Mouse (Mus musculus): ENCODE data around the gene Stau1.

Stau1 gene

GRCm38 (mm10) chr2:166995796-166996532 lies at the start of gene Stau1:
Gene Stau1 (minus strand): TSS chr2:166996299.
- DNase-seq = peak; percentile 94

- DNase-seq = no peak
Measured at GRCm38 (mm10) chr2:167043400-167044121, 47.5 kb upstream of the Stau1 start.

- DNase-seq = no peak
Measured at GRCm38 (mm10) chr2:167039386-167039785, 43.3 kb upstream of the Stau1 start.

- DNase-seq = peak; percentile 32
Measured at GRCm38 (mm10) chr2:167038716-167039115, 42.6 kb upstream of the Stau1 start.

GRCm38 (mm10) chr2:167038297-167038696 lies 42.2 kb upstream of the Stau1 start:
- peak; percentile 62 for DNase-seq

GRCm38 (mm10) chr2:167037710-167038109 lies 41.6 kb upstream of the Stau1 start:
- no peak for DNase-seq

- DNase-seq = no peak
Measured at GRCm38 (mm10) chr2:167030507-167030906, 34.4 kb upstream of the Stau1 start.

- no peak for DNase-seq
Measured at GRCm38 (mm10) chr2:167028553-167028952, 32.5 kb upstream of the Stau1 start.

GRCm38 (mm10) chr2:167019396-167019795 lies 23.3 kb upstream of the Stau1 start:
- DNase-seq = no peak

- DNase-seq = no peak
Measured at GRCm38 (mm10) chr2:167015382-167015718, 19.3 kb upstream of the Stau1 start.

- DNase-seq = peak; percentile 88
Measured at GRCm38 (mm10) chr2:167014702-167015381, 18.7 kb upstream of the Stau1 start, which contains the start of gene Ddx27. Gene Ddx27 (plus strand): TSS chr2:167015193.

GRCm38 (mm10) chr2:167010546-167010945 lies 14.4 kb upstream of the Stau1 start:
- DNase-seq = no peak

GRCm38 (mm10) chr2:167009483-167009882 lies 13.4 kb upstream of the Stau1 start:
- DNase-seq = no peak

GRCm38 (mm10) chr2:167007565-167007964 lies 11.5 kb upstream of the Stau1 start:
- peak; percentile 51 for DNase-seq

- DNase-seq = peak; percentile 77
Measured at GRCm38 (mm10) chr2:167007001-167007491, 10.9 kb upstream of the Stau1 start.

GRCm38 (mm10) chr2:167006355-167006754 lies 10.3 kb upstream of the Stau1 start:
- no peak for DNase-seq

GRCm38 (mm10) chr2:167004099-167004854 lies 8.2 kb upstream of the Stau1 start:
- peak; percentile 89 for DNase-seq

- no peak for DNase-seq
Measured at GRCm38 (mm10) chr2:167001486-167001885, 5.4 kb upstream of the Stau1 start.

- DNase-seq = no peak
Measured at GRCm38 (mm10) chr2:166996533-166996894, 415 bp upstream of the Stau1 start.

- peak; percentile 61 for DNase-seq
Measured at GRCm38 (mm10) chr2:166995021-166995795, 891 bp downstream of the Stau1 start.

- DNase-seq = no peak
Measured at GRCm38 (mm10) chr2:166991945-166992344, 4.2 kb downstream of the Stau1 start.

GRCm38 (mm10) chr2:166990861-166991260 lies 5.2 kb downstream of the Stau1 start:
- DNase-seq = no peak

All from cerebellum, adult 9-10 months (tissue).